Mouse (Mus musculus) retina, postnatal 1 day (tissue): ENCODE data around the gene Olfr1359.
A peak's percentile ranks its signal among the peaks of the same experiment; 100 is the strongest.

ENCODE experiments used
- DNase-seq: peaks from one replicate; pipeline ENCODE4 v3.0.0-alpha.2; 2012

Olfr1359 gene

DNA sequence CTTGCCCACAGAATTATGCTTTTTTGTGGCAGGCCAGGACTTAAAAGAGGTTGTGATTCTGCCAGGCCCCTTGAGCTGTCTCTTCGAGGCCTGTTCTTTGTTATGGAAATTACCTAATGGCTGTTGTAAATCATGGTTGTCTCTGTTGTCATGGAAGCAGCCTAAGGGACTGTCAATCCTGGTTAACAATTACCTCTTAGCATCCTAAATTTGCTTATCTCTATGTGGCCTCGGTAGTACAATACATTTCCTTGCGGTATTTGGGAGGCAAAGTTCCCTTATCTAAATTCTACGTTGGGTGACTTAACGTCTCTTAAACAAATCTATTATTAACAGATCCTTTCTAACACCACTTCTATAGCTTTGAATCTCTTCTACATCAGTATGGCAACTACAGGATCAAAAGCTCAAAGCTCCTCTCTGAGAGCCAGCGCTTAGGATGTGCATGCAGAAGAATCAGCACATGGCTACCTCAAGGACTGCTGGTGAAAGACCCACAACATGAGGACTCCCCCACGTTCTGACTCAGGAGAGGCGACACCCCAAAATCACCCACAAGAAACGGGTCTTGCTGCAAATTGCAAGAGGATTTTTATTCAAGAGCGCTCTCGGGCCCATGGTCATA, 30.1 kb downstream of the Olfr1359 start:
- DNase-seq, result no peak

GRCm38 (mm10) chr13:21729544-21729943, 31.6 kb downstream of the Olfr1359 start:
- no peak for DNase-seq

- peak; percentile 38 for DNase-seq
Observed at GRCm38 (mm10) chr13:21733466-21733865, 35.6 kb downstream of the Olfr1359 start.

DNA sequence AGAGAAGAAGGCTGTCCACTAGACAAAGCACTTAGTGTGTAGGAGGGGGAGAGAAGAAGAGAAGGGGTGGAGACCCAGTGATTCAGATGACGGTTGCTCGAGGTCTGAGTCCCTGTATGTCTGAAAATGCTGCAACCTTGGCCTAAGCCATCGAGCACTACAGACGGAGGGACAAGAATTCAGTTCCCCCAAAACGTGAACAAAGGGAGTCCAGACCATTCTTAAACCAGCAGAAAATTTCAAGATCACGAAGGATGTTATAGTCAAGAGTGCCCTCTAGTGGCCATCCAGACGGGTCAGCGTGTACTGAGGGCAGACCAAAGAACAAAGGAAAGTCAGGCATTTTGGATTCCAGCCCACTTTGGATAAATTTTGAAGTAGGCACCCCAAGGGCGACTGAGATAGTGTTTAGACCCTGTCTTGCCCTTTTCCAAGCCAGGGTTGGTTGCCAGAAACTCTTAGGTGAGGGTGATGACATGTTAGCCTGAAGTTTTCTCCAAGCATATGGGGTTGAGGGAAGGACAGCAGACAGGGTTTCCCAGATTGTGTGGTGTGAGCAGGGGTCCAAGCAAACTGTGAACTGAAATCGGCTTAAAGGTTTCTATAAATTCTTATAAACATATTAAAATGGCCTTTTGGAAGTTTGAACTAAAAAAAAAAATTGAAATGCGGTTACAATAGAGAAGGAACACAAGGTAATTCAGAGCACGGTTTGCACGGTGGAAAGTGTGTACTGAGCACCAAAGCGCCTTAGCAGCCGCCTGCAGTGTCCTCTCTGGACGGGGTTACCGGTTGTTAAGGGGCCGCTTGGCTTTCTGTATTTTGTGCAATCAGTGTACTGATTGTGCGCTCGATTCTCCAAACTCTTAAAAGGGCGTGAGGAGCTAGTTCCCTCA, 36.3 kb downstream of the Olfr1359 start:
- peak; percentile 96 for DNase-seq

DNA sequence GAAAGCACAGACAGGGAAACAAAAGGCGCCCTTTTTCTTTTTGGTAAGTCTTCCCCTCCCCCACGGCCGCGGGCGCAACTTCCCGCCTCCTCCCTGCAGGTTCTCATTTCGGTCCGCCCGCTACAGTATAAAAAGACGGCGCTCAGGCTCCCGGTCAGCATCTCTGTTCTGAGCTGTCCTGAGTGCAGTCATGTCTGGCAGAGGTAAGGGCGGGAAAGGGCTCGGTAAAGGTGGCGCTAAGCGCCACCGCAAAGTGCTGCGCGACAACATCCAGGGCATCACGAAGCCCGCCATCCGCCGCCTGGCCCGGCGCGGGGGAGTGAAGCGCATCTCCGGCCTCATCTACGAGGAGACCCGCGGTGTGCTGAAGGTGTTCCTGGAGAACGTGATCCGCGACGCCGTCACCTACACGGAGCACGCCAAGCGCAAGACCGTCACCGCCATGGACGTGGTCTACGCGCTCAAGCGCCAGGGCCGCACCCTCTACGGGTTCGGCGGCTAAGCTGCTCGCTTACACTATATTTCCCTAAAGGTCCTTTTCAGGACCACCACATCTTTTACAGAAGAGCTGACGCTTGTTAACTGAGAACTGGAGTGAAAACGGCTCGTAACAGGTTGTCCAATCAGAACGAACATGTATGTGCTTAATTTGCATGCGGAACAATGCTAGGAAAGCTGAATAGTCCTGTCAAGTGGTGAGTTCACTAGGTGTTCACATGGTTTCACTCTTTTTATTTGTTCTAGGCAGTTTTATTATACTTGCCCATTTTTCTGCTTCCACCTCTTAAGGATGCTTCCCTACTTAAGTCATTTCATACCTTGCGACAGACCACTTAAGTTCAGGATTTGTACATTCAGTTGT, 37.2 kb downstream of the Olfr1359 start, which contains the start of gene Hist1h4j:
Hist1h4j (plus strand) TSS at position 159 of the 862 bp plus-strand sequence.
- peak; percentile 95 for DNase-seq

DNA sequence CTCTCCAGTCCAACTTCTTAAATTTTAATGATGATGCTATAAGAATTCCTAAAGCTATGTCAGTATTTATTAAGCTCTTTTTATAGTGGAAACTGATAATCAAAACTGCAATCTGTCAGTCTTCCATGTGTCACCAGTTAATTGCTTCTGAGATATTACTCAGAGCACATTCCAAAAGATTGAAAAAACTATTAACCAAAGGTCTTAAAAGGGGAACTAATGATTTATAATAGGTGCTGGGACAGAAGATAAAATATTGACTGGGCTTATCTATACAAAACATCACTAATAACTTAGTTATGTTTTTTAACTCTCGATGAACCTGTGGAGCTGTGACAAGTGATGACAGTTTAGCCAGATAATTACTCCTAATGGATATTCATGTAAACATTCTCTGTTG, 47.1 kb downstream of the Olfr1359 start:
- DNase-seq, result no peak

GRCm38 (mm10) chr13:21749387-21750158, 51.7 kb downstream of the Olfr1359 start:
- peak; percentile 63 for DNase-seq

- peak; percentile 95 for DNase-seq
Observed at GRCm38 (mm10) chr13:21750159-21751017, 52.5 kb downstream of the Olfr1359 start, which contains the start of gene Hist1h4k. TSS of gene Hist1h4k (minus strand) at chr13:21750505.

DNA sequence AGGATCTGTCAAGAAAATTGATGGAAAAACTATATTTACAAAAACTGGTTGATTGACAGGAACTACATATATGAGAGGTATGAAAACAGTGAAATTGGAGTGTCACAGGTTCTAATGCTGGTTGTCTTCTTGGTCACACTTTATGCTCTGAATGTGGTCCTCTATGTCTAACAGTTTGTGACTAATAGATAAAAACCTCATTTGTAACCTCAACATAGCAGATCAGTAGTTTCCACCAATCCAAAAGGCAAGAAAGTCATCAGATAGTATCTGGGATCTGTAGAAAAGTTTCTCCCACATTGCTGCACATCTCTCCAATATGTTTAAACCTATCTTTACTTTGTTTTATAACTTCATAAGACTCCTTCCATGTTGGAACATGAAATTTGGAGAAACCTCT, 53.5 kb downstream of the Olfr1359 start:
- DNase-seq, result no peak

GRCm38 (mm10) chr13:21751827-21752226, 53.9 kb downstream of the Olfr1359 start:
- no peak for DNase-seq

DNA sequence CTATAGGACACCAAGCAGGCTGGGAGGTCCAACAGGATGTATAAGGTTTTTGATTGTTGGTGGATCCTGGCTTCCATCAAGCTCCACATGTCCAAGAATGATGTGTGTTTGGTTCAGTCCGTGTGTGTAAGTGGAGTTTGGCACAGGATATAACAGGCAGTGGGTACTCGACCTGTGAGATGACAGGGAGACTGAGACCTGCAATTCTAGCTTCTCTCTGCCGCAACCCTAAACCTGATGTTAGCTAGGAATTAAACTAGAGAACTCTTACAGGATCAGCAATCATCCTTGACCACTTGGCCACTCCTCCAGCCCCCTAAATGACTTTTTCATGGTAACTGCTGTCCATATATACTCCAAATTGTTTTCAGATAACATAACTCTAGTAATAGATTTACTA, 54.4 kb downstream of the Olfr1359 start:
- DNase-seq, result no peak

DNA sequence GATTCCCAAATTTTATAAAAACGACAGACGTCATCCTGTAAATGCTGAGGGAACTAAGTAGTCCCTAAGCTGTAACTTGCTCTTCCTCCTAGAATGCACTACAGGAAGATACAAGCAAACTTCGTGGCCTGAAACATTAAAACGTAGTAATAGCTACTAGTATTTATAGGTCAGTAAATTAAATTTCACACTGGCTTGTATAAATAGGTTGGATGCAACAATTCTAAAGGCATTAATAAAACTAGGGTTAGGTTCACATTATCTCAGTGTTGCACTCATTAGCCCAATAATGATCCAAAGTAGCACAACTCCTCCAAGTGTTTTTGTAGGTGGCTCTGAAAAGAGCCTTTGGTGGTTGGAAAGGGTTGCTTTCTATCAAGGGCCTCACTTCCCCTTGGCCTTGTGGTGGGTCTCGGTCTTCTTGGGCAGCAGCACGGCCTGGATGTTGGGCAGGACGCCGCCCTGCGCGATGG, 55.2 kb downstream of the Olfr1359 start:
- no peak for DNase-seq

- peak; percentile 98 for DNase-seq
Observed at GRCm38 (mm10) chr13:21753524-21754285, 55.8 kb downstream of the Olfr1359 start, which contains the start of the genes Hist1h2ak and Hist1h2bn. TSS of gene Hist1h2ak (minus strand) at chr13:21753827. TSS of gene Hist1h2bn (plus strand) at chr13:21754123.

GRCm38 (mm10) chr13:21754294-21755001, 56.5 kb downstream of the Olfr1359 start:
- DNase-seq, result peak; percentile 79

GRCm38 (mm10) chr13:21755707-21756106, 57.8 kb downstream of the Olfr1359 start:
- no peak for DNase-seq
